Mouse (Mus musculus) bone marrow macrophage, adult 2 months (primary cell): ENCODE results near the gene Cplx2. TPM values are rescaled to one million over a fixed set of nuclear protein-coding genes. Genes with fewer than 3 reads are reported as not detected.

Experiments
- H3K27ac ChIP-seq: 2 replicates; pipeline ENCODE4 v1.5.1; 2012; ENCODE audit warnings: low read depth, low read length; ENCODE audit not compliant: insufficient read depth
- H3K4me1 ChIP-seq: 2 replicates; pipeline ENCODE4 v1.6.1; 2012; ENCODE audit warnings: low read length; ENCODE audit not compliant: control insufficient read depth, insufficient read depth
- H3K4me3 ChIP-seq: 2 replicates; pipeline ENCODE4 v1.5.1; 2012; ENCODE audit warnings: mild to moderate bottlenecking, low read length, moderate library complexity; ENCODE audit not compliant: insufficient read depth
- CTCF ChIP-seq: IDR thresholded peaks from 2 replicates; pipeline ENCODE4 v1.5.1; 2012; ENCODE audit warnings: low read depth, mild to moderate bottlenecking, low read length, moderate library complexity
- POLR2A ChIP-seq: IDR thresholded peaks from 2 replicates; pipeline ENCODE4 v1.6.1; 2012; ENCODE audit warnings: mild to moderate bottlenecking, low read depth, low read length, borderline replicate concordance
- polyA plus RNA-seq: library from polyadenylated mRNA; stranded (reverse); fragments of >200 nt; gene quantifications from 2 replicates; pipeline ENCODE4 v1.2.4, GENCODE M21; 2012; ENCODE audit not compliant: missing spikeins, insufficient read depth, insufficient read length

Gene Cplx2
- polyA plus RNA-seq, 1 experiment: not detected

DNA sequence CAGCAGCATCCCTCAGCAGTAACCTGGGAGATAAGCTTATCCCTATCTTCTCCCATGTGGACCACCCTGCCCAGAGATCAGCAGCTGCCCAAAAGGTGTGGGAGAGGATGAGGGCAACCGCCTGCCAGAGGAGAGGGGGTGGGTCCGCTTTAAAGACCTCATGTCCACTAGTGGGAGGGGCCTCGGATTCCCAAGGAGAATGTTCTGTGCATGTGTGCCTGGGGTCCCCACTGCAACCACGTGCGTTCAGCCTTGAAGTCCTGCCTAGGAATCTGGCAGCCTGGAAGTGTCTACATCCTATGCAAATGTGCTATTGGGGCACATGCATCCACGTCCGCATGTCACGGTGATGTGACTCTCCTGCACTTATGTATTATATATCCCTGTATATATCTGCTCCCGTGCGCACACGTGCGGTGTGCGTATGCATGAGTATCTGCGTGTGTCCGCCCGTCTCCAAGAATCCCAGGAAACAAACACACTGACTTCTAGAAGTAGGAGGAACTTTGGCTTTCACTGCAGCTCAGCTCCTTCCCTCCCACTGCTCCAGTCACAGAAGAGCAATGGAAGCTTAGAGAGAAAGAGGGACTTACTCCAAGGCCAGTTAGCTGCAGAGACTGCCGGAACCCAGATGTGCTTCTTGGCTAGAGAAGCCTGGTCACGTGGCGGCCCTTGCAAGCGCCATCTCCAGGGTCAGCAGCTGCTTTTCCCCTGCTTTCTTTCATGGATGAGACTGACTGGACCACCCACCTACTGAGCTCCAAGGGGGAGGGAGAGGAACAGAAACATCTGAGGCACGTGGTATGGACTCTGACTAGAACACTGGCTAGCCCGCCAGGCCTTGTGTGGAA, 39.1 kb upstream of the Cplx2 start:
- Histone ChIP-seq H3K4me3 (no peak overlapping the region), H3K27ac (no peak overlapping the region), H3K4me1 (no peaks in the 10 kb centered on the region)
- TF ChIP-seq POLR2A (no peak), CTCF (no peak)

DNA sequence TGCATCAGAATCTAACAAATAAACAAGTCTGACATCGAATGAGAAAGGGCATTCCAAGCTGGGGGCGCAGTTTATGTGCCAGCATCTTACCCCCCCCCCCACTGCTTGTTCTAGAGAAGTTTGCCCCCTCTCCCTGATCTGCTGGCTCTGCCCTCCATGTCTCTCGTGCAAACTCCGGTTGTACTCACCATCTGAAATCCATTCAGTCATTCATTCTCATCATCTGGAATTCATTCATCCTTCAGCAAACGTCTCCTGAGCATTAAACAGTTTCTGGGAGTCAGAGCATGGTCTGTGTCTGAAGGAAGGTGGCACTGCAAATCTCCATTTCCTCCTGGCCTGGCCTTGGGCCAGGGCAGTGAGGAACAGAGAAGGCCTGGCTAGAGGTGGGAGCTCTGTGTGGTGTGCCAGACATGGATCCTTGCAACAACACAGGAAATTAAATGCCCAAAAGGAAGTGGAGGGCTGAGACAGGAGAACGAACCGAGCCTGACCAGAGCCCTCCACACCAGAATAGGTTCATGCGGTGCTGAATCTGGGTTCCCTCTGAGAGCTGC, 38.1 kb upstream of the Cplx2 start:
- Histone ChIP-seq H3K27ac (no peak overlapping the region), H3K4me1 (no peaks in the 10 kb centered on the region), H3K4me3 (no peak overlapping the region)
- TF ChIP-seq POLR2A (no peak), CTCF (no peak)

DNA sequence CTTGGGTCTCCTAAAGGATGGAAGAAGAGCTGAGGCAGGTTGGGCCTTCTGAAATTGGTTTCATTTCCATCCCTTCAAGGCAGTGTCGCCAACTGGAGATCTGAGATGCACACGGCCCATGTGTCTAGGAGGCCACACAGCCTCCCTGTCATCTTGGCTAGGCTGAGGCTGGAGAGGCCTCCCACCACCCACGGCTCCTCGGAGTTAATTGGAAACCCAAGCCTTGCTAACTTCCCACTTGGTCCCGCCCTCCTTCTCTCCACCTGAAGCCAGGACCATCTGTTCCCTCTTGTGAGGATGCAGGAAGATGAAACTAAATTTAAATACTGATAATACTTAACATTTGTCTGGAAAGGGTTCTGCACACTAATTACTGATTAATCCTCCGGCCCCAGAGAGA, 34.1 kb upstream of the Cplx2 start:
- Histone ChIP-seq H3K4me3 (no peak overlapping the region), H3K27ac (no peak overlapping the region), H3K4me1 (no peaks in the 10 kb centered on the region)
- TF ChIP-seq POLR2A (no peak), CTCF (no peak)

DNA sequence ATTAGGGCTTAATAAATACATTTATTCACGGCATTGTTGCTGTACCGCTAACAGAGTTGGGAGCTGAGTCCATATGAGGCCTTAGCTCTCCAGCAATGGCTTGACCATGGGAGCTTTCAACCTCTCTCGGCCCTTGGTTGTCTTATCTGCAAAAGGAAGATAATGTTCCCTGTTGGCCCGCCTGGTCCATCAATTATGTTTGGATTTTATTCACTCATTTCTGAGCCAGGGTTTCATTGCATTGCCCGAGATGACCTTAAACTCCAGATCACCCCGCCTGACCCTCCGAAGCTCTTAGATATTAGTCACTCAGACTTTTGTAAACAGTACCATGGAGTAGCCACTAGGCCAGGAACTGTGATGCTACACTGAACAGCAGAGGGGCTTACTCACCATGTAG, 33.6 kb upstream of the Cplx2 start:
- TF ChIP-seq CTCF: no peak
- TF ChIP-seq POLR2A: no peak
- H3K4me1 ChIP-seq: peaks cover 2% of the 10 kb centered on the region
- no peak overlapping the region for H3K4me3 ChIP-seq
- H3K27ac ChIP-seq: no peak overlapping the region

DNA sequence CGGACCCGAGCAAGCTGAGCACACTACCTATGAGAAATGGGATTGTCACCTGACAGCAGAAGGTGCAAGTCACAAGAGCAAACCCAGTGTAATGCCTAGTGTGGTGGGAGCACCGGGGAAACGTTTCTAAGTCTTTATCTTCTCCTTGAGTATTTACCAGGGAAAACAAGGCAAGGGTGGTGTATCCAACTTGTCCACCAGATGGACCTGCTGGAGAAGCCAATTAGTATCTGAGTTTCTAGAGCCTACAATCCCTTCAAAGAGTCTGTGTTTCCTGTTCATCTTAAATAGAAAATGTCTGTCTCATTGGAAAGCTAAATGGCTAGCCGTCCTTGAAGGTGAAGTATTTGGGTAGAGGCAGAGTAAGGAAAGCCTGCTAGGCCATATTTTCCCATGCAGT, 32.3 kb upstream of the Cplx2 start:
- peaks cover 3% of the 10 kb centered on the region for H3K4me1 ChIP-seq
- TF ChIP-seq CTCF: no peak
- TF ChIP-seq POLR2A: no peak
- H3K27ac ChIP-seq: no peak overlapping the region
- H3K4me3 ChIP-seq: no peak overlapping the region

DNA sequence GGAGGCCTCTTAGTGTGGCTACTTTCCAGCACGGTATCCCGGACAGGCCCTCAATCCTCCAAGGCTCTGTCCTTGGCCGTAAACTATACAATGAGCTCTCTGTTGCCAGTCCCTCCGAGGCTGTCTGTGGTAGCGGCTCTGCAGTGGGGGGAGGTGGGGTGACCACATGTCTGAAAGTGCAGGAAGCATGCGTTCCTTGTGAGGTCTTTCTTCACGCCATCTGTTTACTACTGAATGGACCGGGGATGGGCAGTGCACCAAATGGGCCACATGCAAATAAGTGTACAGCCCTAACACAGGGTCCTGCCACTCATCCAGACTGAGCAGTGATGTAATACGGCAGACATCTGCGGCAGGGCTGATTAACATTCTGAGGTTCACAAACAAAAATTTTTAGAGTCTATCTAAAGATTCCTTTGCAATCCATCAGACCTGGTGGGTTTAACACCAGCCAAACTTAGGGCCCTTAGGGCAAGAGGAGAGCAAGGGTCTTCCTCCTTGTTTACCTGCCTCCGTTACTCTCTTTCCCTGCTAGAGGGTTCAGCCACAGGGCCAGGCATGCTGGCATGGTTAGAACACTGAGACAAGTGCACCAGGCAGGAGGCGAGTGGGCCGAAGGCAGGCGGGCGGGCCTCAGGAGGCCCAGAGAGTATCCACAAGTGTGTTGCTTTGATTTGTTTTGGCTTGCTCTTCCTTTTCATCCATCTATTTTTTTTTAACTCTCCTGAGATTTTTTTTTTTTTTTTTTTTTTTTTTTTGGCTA, 25.1 kb upstream of the Cplx2 start:
- no peak overlapping the region for H3K4me3 ChIP-seq
- TF ChIP-seq CTCF (no peak), POLR2A (no peak)
- H3K4me1 ChIP-seq: peaks cover 3% of the 10 kb centered on the region
- H3K27ac ChIP-seq: no peak overlapping the region

DNA sequence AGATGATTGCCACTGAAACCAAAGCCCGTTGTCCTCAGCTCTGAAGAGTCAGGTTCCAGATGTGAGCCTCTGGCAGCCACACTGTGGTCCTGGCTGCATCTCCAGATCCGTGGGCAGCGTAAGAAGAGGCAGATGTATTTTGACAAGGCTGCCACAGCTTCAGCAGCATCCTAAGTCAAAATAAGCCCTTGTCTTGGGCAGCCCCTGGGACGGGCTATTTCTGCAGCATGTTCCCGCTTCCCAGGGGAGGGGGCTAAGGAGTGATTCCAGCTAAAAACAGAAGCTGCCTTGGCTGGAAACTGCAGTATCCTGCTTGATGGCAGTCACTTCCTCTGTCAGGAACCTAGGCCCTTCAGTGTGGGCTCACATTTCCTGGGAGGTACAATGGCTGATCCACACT, 23.1 kb upstream of the Cplx2 start:
- Histone ChIP-seq H3K4me1 (no peaks in the 10 kb centered on the region), H3K4me3 (no peak overlapping the region), H3K27ac (no peak overlapping the region)
- TF ChIP-seq CTCF: no peak
- TF ChIP-seq POLR2A: no peak

DNA sequence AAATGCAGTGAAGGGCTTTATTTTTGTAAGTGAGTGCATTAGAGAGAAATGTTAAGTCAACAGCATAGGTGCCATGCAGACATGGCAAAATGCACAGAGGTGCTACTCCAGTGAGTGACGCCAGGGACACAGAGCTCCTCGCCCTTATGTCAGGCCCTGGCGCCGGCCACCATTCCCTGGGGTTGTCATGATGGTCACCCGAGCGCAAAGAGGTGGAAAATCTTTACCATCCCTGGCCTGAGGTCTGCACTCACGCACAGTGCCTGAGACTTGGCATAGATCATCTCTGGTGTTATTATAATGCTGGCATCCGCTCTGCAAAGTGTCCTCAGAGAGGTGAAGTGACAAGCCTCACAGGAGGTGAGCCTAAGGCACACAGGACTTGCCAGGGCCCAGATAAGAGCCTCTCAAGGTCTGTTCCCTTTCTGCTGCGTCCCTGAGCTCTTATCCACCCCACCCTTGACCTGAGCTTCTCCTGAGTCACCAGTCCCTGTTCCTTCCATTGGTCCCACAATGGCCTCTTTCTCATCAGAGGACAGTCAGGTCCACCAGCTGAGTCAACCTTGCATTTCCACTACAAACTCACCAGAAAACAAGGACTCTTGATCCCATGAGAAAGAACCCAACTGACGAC, 21.9 kb upstream of the Cplx2 start:
- Histone ChIP-seq H3K27ac (no peak overlapping the region), H3K4me1 (no peaks in the 10 kb centered on the region), H3K4me3 (no peak overlapping the region)
- TF ChIP-seq CTCF (no peak), POLR2A (no peak)

DNA sequence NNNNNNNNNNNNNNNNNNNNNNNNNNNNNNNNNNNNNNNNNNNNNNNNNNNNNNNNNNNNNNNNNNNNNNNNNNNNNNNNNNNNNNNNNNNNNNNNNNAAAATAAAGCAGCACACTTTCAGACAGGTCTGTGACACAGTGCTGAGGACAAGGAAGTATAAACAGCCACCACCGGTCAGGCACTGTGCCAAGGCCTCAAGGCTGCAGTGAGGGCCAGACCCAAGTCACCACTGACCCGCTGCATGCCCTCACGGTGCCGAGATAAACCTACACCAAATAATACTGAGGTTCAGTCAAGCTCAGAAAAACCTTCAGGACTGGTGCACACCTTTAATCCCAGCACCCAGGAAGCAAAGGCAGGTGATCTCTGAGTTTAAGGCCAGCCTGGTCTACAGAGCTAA, 13.7 kb upstream of the Cplx2 start:
- Histone ChIP-seq H3K4me3 (no peak overlapping the region), H3K4me1 (no peaks in the 10 kb centered on the region), H3K27ac (no peak overlapping the region)
- TF ChIP-seq CTCF: no peak
- TF ChIP-seq POLR2A: no peak
